Mouse (Mus musculus) G1E (cell line): Measurements from ENCODE around the gene Tfap4. TPM values are rescaled to one million over a fixed set of nuclear protein-coding genes. Genes with fewer than 3 reads are reported as not detected.

Experiments used
- ATAC-seq: 2 replicates; pipeline ENCODE4 v1.8.0; 2016; ENCODE audit warnings: mild to moderate bottlenecking; ENCODE audit not compliant: insufficient number of reproducible peaks, poor library complexity, low FRiP score, severe bottlenecking; ENCODE audit errors: extremely low read depth
- DNase-seq: peaks from one replicate; pipeline ENCODE4 v3.0.0; 2012; ENCODE audit warnings: low spot score
- H3K27me3 ChIP-seq: 2 replicates; pipeline ENCODE4 v1.6.1; 2012; ENCODE audit warnings: mild to moderate bottlenecking, low read length, inconsistent platforms; ENCODE audit not compliant: insufficient read depth
- H3K36me3 ChIP-seq: replicated peaks from 2 replicates; pipeline ENCODE3; 2012; ENCODE audit warnings: mild to moderate bottlenecking, inconsistent platforms
- H3K4me1 ChIP-seq: 2 replicates; pipeline ENCODE4 v1.6.1; 2012; ENCODE audit warnings: low read depth, low read length, inconsistent platforms, mixed read lengths; ENCODE audit not compliant: insufficient read depth
- H3K4me3 ChIP-seq: 2 replicates; pipeline ENCODE4 v1.5.1; 2012; ENCODE audit warnings: low read depth, mild to moderate bottlenecking, inconsistent platforms, low read length, moderate library complexity, mixed read lengths
- H3K9me3 ChIP-seq: replicated peaks from 2 replicates; pipeline ENCODE4 v1.6.1; 2012; ENCODE audit warnings: inconsistent platforms
- CTCF ChIP-seq: IDR thresholded peaks from 2 replicates; pipeline ENCODE4 v1.5.1; 2012; ENCODE audit warnings: low read depth, low read length, inconsistent platforms, mixed read lengths
- GATA1 ChIP-seq: IDR thresholded peaks from 2 replicates; pipeline ENCODE4 v1.6.1; 2012; ENCODE audit warnings: borderline replicate concordance, low read length, inconsistent platforms, mixed read lengths
- GATA2 ChIP-seq: IDR thresholded peaks from 2 replicates; pipeline ENCODE4 v1.6.1; 2012; ENCODE audit warnings: low read depth, low read length, inconsistent platforms, borderline replicate concordance
- POLR2AphosphoS5 ChIP-seq: IDR thresholded peaks from 2 replicates; pipeline ENCODE4 v1.6.1; 2012; ENCODE audit warnings: low read depth, low read length, inconsistent platforms; ENCODE audit not compliant: insufficient replicate concordance
- TAL1 ChIP-seq: conservative IDR thresholded peaks from 2 replicates; pipeline ENCODE4 v1.6.1; 2012; ENCODE audit warnings: low read depth, low read length, inconsistent platforms, mixed read lengths
- polyA plus RNA-seq: library from polyadenylated mRNA; stranded (reverse); fragments of >175 nt; gene quantifications from 2 replicates; pipeline ENCODE4 v1.2.3, GENCODE M21; 2012
- total RNA-seq, 2 experiments: library from RNA; stranded (forward) in 1 of 2; stranded (reverse) in 1 of 2; fragments of 200-1000 nt in 1 of 2; fragments of >200 nt in 1 of 2; fragmentation: Nextera tagmentation in 1 of 2; gene quantifications; 2 replicates each; pipeline ENCODE4 v1.2.3; 2014 to 2017

The Tfap4 gene
- total and polyA plus RNA-seq, 3 experiments = 26.0 to 81.1 (median 46.3) TPM

DNA sequence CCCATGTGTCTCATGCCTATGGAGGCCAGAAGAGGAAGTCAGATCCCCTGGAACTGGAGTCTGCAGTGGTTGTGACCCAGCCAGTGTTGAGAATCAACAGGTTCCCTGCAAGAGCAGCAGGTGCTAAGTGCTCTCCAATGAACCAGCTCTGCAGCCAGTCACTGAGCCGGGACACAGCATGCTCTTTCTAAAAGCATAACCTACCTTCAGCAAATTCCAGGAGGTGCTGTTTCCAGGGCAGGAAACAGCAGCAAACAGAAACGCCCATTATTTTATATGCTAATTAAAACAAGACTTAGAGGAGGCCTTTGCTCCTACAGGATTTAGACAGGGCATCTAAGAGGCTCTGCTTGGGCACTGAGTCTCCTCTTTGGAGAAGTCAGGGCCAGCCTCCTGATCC lies 16.4 kb upstream of the Tfap4 start:
- Histone ChIP-seq H3K36me3 (no peaks in the 10 kb centered on the region), H3K9me3 (no peaks in the 10 kb centered on the region), H3K4me1 (peaks cover 10% of the 10 kb centered on the region), H3K27me3 (peaks cover 39% of the 10 kb centered on the region), H3K4me3 (no peak overlapping the region)
- DNase-seq = no peak
- no peak for ATAC-seq
- no peak for TF ChIP-seq GATA1
- no peak for TF ChIP-seq TAL1
- TF ChIP-seq CTCF = no peak
- TF ChIP-seq POLR2AphosphoS5 = no peak
- no peak for TF ChIP-seq GATA2

DNA sequence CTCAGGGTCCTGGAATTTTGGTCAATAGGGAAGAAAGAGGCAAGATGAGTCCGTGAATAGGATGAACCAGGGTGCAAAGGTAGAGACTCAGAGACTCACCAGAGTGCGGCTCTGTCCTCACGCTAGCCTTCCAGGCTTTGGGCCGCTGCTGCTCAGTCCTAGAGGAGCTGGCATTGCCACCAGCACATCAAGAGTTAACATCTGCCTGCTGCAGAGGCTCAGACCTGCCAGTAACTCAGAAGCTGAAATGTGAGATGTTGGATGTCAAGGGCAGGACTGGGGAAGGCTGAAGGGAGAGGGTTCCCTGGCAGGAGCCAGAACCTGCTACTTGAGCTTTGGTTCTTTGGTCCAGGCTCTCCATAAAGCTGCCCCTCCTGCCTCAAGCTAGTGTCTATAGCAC lies 11.1 kb upstream of the Tfap4 start:
- no peaks in the 10 kb centered on the region for H3K36me3 ChIP-seq
- TF ChIP-seq TAL1 (no peak), POLR2AphosphoS5 (no peak), CTCF (no peak), GATA2 (no peak), GATA1 (no peak)
- H3K4me3 ChIP-seq = no peak overlapping the region
- H3K4me1 ChIP-seq = peaks cover 18% of the 10 kb centered on the region
- peaks cover 37% of the 10 kb centered on the region for H3K27me3 ChIP-seq
- H3K9me3 ChIP-seq = no peaks in the 10 kb centered on the region
- ATAC-seq = no peak
- no peak for DNase-seq

DNA sequence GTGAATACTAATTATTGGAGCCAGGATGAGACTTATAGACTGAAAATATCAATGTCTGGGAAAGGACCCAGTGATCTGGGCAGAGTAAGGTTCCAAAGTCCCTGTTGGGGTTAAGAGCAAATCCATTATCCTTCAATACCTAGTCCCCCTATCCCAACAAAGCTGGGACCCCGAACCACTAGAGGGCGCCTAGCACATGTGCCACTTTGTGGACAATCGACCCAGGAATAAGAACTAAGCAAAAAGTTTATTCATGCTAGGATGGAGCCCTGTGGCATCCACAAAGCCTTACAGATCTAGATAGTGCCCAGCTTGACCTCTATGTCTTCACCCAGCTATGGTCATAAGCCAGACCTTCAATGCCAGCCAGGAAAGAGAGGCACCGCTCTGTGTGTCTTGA lies 8.3 kb upstream of the Tfap4 start:
- ATAC-seq (no peak), DNase-seq (peak; percentile 49)
- Histone ChIP-seq H3K36me3 (no peaks in the 10 kb centered on the region), H3K9me3 (no peaks in the 10 kb centered on the region), H3K4me3 (no peak overlapping the region), H3K27me3 (peaks cover 48% of the 10 kb centered on the region), H3K4me1 (peaks cover 18% of the 10 kb centered on the region)
- TF ChIP-seq CTCF (peak; percentile 69), TAL1 (no peak)

DNA sequence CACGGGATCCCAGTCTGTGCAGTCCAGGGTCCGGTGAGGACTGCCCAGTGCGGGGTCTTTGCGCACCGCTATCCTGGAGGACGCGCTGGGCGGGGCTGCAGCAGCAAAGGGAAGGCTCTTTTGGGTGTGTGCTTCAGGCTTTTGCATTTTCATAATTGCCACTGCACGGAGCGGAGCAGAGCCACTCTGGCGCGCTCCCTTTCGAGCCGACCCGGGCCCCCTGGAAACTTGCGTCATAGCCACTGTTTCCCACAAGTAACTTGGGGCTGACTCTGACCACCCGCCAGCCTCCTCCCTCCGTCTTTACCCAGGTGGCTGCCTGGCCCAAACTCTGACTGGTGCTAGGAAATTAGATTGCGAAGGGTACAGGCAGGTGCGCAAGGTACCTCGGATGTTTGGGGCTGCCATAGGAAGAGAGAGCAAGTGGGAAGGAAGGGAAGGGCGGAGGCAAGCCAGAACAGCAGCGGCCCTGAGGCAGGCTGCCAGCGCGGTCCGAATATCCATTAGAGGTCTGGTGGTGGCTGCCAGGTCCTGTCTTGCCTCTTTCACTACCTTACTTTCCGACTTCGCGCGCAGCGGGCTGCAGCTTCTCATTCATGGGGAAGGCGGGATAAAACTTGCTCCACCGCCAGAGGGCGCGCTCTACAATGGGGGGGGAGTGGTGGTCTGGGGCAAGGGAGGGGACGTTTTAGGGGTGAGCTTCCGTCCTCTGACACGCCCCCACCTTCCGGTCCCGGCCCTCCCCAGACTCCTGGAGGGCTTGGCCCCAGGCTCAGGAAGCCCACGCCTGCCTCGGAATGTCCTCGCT lies 695 bp upstream of the Tfap4 start:
- DNase-seq (peak; percentile 55), ATAC-seq (no peak)
- Histone ChIP-seq H3K4me1 (peaks cover 40% of the 10 kb centered on the region), H3K27me3 (peaks cover 16% of the 10 kb centered on the region), H3K4me3 (peak overlapping the region; percentile 86), H3K36me3 (peaks cover 21% of the 10 kb centered on the region), H3K9me3 (no peaks in the 10 kb centered on the region; the same call in 1 of the 2 replicates)
- TF ChIP-seq CTCF (peak; percentile 41; the same call in 1 of the 2 replicates), TAL1 (no peak)

DNA sequence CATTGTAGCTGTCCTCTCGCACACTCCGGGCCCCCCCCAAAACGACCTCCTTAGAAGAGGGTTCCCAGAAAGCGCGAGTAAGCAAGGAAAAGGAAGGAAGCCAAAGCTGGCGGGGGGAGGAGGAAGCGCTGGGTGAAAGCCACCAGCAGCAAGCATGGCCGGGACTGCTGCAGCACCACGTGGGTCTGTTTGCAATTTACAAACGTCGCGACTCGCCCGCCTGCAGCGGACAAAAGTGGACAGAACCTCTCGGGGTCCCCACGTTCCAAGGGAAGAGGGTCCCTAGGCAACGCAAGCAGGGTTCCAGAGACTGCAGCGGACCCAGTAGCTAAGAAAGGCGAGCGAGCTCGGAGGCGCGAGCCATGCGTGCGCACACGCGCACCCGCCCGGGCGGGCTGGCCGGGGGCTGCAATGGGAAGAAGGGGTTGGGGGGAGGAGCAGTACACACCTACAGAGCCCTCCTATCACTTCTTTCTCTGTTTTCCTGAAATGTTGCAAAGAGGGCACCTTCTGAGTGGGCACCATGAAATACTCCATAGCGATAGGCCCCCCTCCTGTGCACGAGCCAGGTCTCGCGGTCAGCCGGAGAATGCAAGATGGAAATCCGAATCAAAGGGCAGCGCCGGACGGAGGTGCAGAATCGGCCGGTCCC lies 548 bp downstream of the Tfap4 start:
- peak; percentile 56 for DNase-seq
- H3K36me3 ChIP-seq = peaks cover 31% of the 10 kb centered on the region
- H3K27me3 ChIP-seq = peaks cover 10% of the 10 kb centered on the region
- H3K9me3 ChIP-seq = no peaks in the 10 kb centered on the region; the same call in 1 of the 2 replicates
- ATAC-seq = no peak
- peak overlapping the region; percentile 86 for H3K4me3 ChIP-seq
- TF ChIP-seq GATA2 (no peak), TAL1 (no peak), POLR2AphosphoS5 (no peak), GATA1 (no peak), CTCF (no peak)
- H3K4me1 ChIP-seq = peaks cover 53% of the 10 kb centered on the region

DNA sequence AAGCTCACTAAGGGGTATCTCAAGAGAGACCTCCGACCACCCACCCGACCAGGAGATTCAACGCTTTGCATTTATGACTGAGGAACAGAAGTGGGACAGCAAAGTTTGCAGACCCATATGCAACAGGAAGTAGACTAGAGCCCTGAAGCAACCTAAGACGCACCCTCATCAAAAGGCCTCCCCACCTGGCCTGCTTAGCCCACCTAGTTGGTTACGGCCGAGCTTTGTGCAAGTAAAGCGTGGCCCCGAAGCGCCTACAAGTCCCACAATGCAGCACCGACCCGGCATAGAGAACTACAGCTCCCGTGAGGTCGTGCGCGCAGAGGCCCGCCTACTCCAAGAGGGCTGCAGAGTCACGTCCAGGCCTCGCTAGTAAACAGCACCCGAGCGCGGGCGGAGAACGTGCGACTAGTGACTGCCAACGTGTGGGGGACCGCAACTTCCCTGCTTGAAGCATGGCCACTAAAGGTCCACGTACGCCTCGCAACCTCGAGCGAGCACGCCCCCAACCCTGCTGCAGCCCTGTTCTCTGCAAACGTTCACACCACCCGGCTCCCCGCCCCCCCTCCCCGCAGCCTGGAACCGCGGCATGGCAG lies 1.2 kb downstream of the Tfap4 start:
- Histone ChIP-seq H3K4me3 (peak overlapping the region; percentile 86), H3K9me3 (no peaks in the 10 kb centered on the region; the same call in 1 of the 2 replicates), H3K4me1 (peaks cover 59% of the 10 kb centered on the region), H3K27me3 (peaks cover 5% of the 10 kb centered on the region), H3K36me3 (peaks cover 35% of the 10 kb centered on the region)
- DNase-seq = peak; percentile 74
- TF ChIP-seq TAL1 (no peak), GATA1 (no peak), CTCF (no peak), GATA2 (no peak), POLR2AphosphoS5 (peak; percentile 33; the same call in 1 of the 2 replicates)
- peak; percentile 80 for ATAC-seq
